Mouse (Mus musculus): ENCODE data around the gene Psma7. TPM values are rescaled to one million over a fixed set of nuclear protein-coding genes. Genes with fewer than 3 reads are reported as not detected.

The Psma7 gene
- polyA plus RNA-seq, 1 experiment from 2014 or later = 385 TPM

DNA sequence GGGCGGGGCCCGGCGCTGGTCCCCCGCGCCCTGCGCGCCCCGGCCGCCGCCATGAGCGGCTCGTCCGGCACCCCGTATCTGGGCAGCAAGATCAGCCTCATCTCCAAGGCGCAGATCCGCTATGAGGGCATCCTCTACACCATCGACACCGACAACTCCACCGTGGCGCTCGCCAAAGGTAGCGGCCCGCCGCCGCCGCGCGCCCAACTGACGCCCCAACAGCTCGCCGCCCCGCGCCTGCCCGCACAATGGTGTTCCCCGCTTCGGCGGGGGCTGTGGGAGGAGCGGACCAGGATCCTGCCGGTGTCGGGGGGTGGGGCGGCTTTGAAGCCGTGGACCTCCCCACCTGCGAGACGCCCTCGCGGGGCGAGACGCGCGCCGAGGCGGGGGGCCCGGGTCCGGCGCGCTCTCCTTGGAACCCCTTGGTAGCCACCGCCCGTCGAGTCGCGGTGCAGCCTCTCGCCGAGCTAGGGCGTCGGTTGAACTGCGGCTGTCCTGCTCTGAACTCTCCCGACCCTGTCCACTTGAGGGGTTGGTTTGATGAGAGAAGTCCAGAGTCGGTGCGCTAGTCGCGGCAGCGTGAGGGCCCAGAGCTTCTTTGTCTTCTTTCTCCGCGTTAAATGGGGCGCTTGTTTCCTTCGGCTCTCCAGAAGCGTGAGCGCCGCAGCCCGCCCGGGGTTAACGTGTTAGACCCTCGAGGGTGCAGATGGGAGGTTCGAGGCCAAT, 16.9 kb downstream of the Psma7 start:
- TF ChIP-seq EP300 (IDR thresholded peaks at IDR 0.05) (no peak), CTCF (IDR thresholded peaks at IDR 0.05) (no peak)
- Histone ChIP-seq H3K27ac (ENCODE audit: low read length) (peak overlapping the region; percentile 91), H3K27me3 (replicated peaks; ENCODE audit: insufficient read depth, low read length) (peaks cover 3% of the 10 kb centered on the region; the same call in 1 of the 2 replicates), H3K4me2 (replicated peaks; ENCODE audit: low read depth, low read length) (peak overlapping the region; percentile 99), H3K4me1 (ENCODE audit: insufficient read depth, low read depth, low read length) (peaks cover 24% of the 10 kb centered on the region; the same call in 1 of the 2 replicates), H3K9ac (replicated peaks; ENCODE audit: low read depth) (peak overlapping the region; percentile 81), H3K9me3 (ENCODE audit: low read length) (no peaks in the 10 kb centered on the region), H3K36me3 (ENCODE audit: insufficient read depth, low read length) (peaks cover 14% of the 10 kb centered on the region; the same call in 1 of the 2 replicates), H3K4me3 (ENCODE audit: low read depth, low read length) (peak overlapping the region; percentile 93)
- peak; percentile 51 for DNase-seq (ENCODE audit: low spot score)
- peak; percentile 3 for ATAC-seq
- WGBS = under 1% methylated on average over 67 of the region's 84 CpGs

DNA sequence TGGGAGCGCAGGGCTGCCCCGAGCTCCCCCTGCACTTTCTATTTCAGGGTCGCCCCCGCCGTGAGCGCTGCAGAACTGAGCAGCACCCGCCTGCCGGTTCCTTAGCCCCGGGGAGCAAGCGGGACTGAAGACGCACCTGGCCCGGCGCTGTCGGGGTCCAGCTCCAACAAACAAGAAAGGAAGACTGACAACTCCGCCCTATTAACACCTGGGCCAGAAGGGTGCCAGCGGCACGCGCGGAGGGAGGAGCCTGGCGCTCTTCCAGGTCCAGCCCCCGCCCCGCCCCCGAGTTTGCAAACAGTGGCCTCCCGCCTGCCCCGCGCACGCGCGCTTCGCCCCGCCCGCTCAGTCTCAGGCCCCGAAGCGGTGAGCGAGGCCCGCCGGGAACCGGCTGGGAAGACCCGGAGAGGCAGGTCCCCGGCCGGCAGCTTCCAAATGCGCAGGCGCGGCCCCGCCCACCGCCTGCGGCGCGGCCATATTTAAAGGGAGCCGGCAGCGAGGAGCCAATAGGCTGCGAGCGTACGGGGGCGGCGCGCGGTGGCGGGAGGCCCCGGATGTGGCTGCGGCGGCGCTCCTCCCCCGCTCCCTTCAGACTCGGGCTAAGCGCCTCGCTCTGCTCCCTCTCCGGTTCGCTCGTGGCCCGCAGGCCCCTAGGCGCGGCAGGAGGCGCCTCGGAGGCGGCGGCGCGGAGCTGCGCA, 17.7 kb downstream of the Psma7 start, which contains the start of gene Lsm14b:
Gene Lsm14b (plus strand): TSS at position 587 of the 698 bp plus-strand sequence.
- peaks cover 9% of the 10 kb centered on the region; the same call in 1 of the 2 replicates for H3K36me3 ChIP-seq (ENCODE audit: insufficient read depth, low read length)
- ATAC-seq (peak; percentile 96), DNase-seq (ENCODE audit: low spot score) (peak; percentile 97)
- peak within 1 kb of the TSS; percentile 93 for H3K4me3 ChIP-seq (ENCODE audit: low read depth, low read length)
- H3K27ac ChIP-seq (ENCODE audit: low read length) = peak within 1 kb of the TSS; percentile 91
- peak within 1 kb of the TSS; percentile 99 for H3K4me2 ChIP-seq (replicated peaks; ENCODE audit: low read depth, low read length)
- TF ChIP-seq CTCF (IDR thresholded peaks at IDR 0.05) (no peak), EP300 (IDR thresholded peaks at IDR 0.05) (no peak)
- 1% methylated on average over 54 of the region's 80 CpGs for WGBS
- H3K9ac ChIP-seq (replicated peaks; ENCODE audit: low read depth) = peak within 1 kb of the TSS; percentile 81
- peaks cover 24% of the 10 kb centered on the region; the same call in 1 of the 2 replicates for H3K4me1 ChIP-seq (ENCODE audit: insufficient read depth, low read depth, low read length)
- H3K9me3 ChIP-seq (ENCODE audit: low read length) = no peaks in the 10 kb centered on the region
- peaks cover 3% of the 10 kb centered on the region; the same call in 1 of the 2 replicates for H3K27me3 ChIP-seq (replicated peaks; ENCODE audit: insufficient read depth, low read length)

DNA sequence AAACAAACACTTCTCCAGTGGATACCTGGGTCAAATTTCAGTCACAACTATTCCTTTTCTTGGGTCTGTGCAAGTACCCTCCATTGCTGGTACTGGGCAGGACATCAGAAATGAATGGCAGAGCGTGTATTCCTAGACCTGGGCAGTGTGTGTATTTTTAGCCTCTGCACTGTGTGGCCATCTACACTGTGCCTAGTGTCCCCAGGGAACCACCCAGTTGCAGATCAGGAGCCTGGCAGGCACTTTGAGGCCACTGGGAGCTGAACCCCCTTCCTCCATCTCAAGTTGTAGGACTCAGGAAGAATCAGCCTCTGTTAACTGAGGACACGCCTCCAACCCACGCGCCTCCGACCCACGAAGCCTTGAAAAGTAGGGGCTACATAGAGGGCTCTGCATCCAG, 19.5 kb downstream of the Psma7 start:
- H3K36me3 ChIP-seq (ENCODE audit: insufficient read depth, low read length) = no peaks in the 10 kb centered on the region
- H3K4me1 ChIP-seq (ENCODE audit: insufficient read depth, low read depth, low read length) = peaks cover 22% of the 10 kb centered on the region; the same call in 1 of the 2 replicates
- peaks cover 3% of the 10 kb centered on the region; the same call in 1 of the 2 replicates for H3K27me3 ChIP-seq (replicated peaks; ENCODE audit: insufficient read depth, low read length)
- H3K27ac ChIP-seq (ENCODE audit: low read length) = no peak overlapping the region
- H3K4me2 ChIP-seq (replicated peaks; ENCODE audit: low read depth, low read length) = no peak overlapping the region
- DNase-seq (ENCODE audit: low spot score) (no peak), ATAC-seq (no peak)
- H3K9ac ChIP-seq (replicated peaks; ENCODE audit: low read depth) = no peak overlapping the region
- 45% methylated on average over 6 of the region's 6 CpGs for WGBS
- no peak overlapping the region for H3K4me3 ChIP-seq (ENCODE audit: low read depth, low read length)
- no peak for TF ChIP-seq EP300 (IDR thresholded peaks at IDR 0.05)
- no peak for TF ChIP-seq CTCF (IDR thresholded peaks at IDR 0.05)
- no peaks in the 10 kb centered on the region for H3K9me3 ChIP-seq (ENCODE audit: low read length)

DNA sequence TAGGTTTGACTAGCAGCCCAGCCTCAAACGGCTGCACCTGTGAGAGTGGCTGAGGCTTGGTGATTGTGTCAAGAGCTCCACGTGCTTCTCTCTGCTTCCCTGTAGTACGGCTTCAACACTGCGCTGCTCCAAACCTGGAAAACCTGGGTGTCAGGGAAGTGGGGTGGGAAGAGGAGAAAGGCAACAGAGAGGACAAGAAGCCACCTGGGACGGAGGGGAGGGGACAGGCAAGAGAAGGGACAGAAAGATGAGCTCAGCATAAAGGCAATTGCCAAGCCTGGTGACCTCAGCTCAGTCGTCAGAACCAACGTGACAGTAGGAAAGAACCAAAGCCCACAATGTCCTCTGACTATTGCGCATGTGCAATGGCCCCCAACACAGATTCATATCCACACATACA, 21.3 kb downstream of the Psma7 start:
- no peaks in the 10 kb centered on the region for H3K36me3 ChIP-seq (ENCODE audit: insufficient read depth, low read length)
- H3K4me2 ChIP-seq (replicated peaks; ENCODE audit: low read depth, low read length) = no peak overlapping the region
- no peak overlapping the region for H3K9ac ChIP-seq (replicated peaks; ENCODE audit: low read depth)
- peaks cover 3% of the 10 kb centered on the region; the same call in 1 of the 2 replicates for H3K27me3 ChIP-seq (replicated peaks; ENCODE audit: insufficient read depth, low read length)
- no peak overlapping the region for H3K27ac ChIP-seq (ENCODE audit: low read length)
- peaks cover 4% of the 10 kb centered on the region; the same call in 1 of the 2 replicates for H3K4me1 ChIP-seq (ENCODE audit: insufficient read depth, low read depth, low read length)
- WGBS = 66% methylated on average over 8 of the region's 8 CpGs
- TF ChIP-seq EP300 (IDR thresholded peaks at IDR 0.05) (no peak), CTCF (IDR thresholded peaks at IDR 0.05) (no peak)
- H3K9me3 ChIP-seq (ENCODE audit: low read length) = no peaks in the 10 kb centered on the region
- ATAC-seq (no peak), DNase-seq (ENCODE audit: low spot score) (no peak)
- no peak overlapping the region for H3K4me3 ChIP-seq (ENCODE audit: low read depth, low read length)

DNA sequence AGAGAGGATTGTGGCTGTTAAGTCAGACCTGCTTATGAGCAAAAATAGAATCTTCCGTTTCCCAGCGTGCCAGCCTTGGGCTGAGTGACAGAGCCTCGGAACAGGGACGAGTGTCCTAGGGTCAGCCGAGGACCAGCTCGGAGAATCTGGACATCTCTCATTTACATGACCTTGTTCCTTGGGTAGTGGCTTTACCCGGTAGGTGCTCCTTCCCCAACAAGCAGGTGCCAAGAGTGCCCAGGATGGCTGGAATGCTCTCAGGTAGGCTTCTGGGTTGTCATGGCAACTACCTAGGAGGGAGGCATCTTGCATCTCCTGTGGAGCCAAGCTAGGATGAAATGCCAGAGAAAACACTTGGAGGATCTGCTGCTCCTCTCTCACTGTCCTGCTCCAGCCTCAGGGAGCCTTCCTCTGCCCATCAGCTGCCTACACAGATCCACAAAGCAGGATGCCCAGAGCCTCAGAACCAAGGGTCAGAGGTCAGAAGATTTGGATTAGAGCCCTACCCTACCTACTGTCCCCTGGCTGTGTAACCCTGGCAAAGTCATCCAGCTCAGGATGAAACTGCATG, 22.1 kb downstream of the Psma7 start:
- ATAC-seq (no peak), DNase-seq (ENCODE audit: low spot score) (no peak)
- TF ChIP-seq CTCF (IDR thresholded peaks at IDR 0.05) (no peak), EP300 (IDR thresholded peaks at IDR 0.05) (no peak)
- Histone ChIP-seq H3K4me1 (ENCODE audit: insufficient read depth, low read depth, low read length) (no peaks in the 10 kb centered on the region), H3K9ac (replicated peaks; ENCODE audit: low read depth) (no peak overlapping the region), H3K9me3 (ENCODE audit: low read length) (no peaks in the 10 kb centered on the region), H3K4me3 (ENCODE audit: low read depth, low read length) (no peak overlapping the region), H3K4me2 (replicated peaks; ENCODE audit: low read depth, low read length) (no peak overlapping the region), H3K27ac (ENCODE audit: low read length) (no peak overlapping the region), H3K36me3 (ENCODE audit: insufficient read depth, low read length) (no peaks in the 10 kb centered on the region), H3K27me3 (replicated peaks; ENCODE audit: insufficient read depth, low read length) (peaks cover 3% of the 10 kb centered on the region; the same call in 1 of the 2 replicates)
- 65% methylated on average over 7 of the region's 7 CpGs for WGBS

DNA sequence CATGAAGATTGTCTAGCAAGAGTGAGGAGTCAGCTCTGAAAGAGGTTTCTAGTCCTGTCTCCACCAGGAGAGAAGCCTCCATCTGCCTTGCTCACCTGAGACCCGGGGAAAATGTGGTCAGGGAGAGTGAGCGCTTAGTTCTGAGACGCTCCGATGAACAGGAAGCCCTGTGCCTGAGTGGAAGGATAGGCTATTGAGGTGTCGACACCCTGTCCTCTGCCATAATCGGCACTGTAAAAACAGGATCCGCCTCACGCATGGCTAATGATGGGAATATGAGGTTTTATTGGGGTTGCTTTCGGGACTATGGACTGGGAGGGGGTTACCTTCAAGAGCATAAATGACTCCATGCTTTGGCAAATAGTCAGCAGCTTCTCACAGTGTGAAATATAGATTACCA, 23.7 kb downstream of the Psma7 start:
- ATAC-seq = no peak
- WGBS = 68% methylated on average over 9 of the region's 9 CpGs
- TF ChIP-seq CTCF (IDR thresholded peaks at IDR 0.05) = no peak
- no peak for TF ChIP-seq EP300 (IDR thresholded peaks at IDR 0.05)

More for the DNA sequence above, 23.7 kb downstream of the Psma7 start:
- Histone ChIP-seq H3K27me3 (replicated peaks; ENCODE audit: insufficient read depth, low read length) (peaks cover 3% of the 10 kb centered on the region; the same call in 1 of the 2 replicates), H3K4me3 (ENCODE audit: low read depth, low read length) (no peak overlapping the region), H3K27ac (ENCODE audit: low read length) (no peak overlapping the region), H3K36me3 (ENCODE audit: insufficient read depth, low read length) (no peaks in the 10 kb centered on the region), H3K4me1 (ENCODE audit: insufficient read depth, low read depth, low read length) (no peaks in the 10 kb centered on the region), H3K4me2 (replicated peaks; ENCODE audit: low read depth, low read length) (no peak overlapping the region), H3K9ac (replicated peaks; ENCODE audit: low read depth) (no peak overlapping the region), H3K9me3 (ENCODE audit: low read length) (no peaks in the 10 kb centered on the region)
- no peak for DNase-seq (ENCODE audit: low spot score)
